In genomic region chr13:24965130-24965845, GRCm38 (mm10) we compare ENCODE assay signal across 8 mouse cellular contexts. TPM values are rescaled to one million over a fixed set of nuclear protein-coding genes. Genes with fewer than 3 reads are reported as not detected.
DNase-seq lines count a peak whose midpoint lies in the region; ATAC-seq lines count a peak whose summit lies in the region.

No protein-coding gene starts in this region.

- peak overlapping the region; percentile 47 for H3K4me3 ChIP-seq in lung, embryonic 16.5 days (ENCODE audit: low read length)
- peak overlapping the region; percentile 29 for H3K4me3 ChIP-seq in hindbrain, embryonic 15.5 days
- H3K4me3 ChIP-seq in midbrain, embryonic 11.5 days (ENCODE audit: low read depth, low read length), result 0 out of 2 replicates have a peak overlapping the region, but pooled peaks have one; percentile 9

- H3K27ac ChIP-seq in lung, embryonic 16.5 days (ENCODE audit: low read length), result no peak overlapping the region
- H3K27ac ChIP-seq in hindbrain, embryonic 15.5 days (replicated peaks), result 0 out of 2 replicates have a peak overlapping the region, but pooled peaks have one; percentile 46
- H3K27ac ChIP-seq in midbrain, embryonic 11.5 days (ENCODE audit: low read depth, low read length), result no peak overlapping the region

- intact Hi-C loops in gastrocnemius, postnatal 14 days (cut with DNase I; ENCODE audit: low total_unique reads), result no loop called here

- H3K4me2 ChIP-seq in lung, embryonic 16.5 days (ENCODE audit: low read depth, low read length), result peak overlapping the region; percentile 59
- H3K4me2 ChIP-seq in hindbrain, embryonic 15.5 days, result peak overlapping the region; percentile 55
- H3K4me2 ChIP-seq in midbrain, embryonic 11.5 days, result peak overlapping the region; percentile 37

- no peaks in the 10 kb centered on the region for H3K36me3 ChIP-seq in lung, embryonic 16.5 days (ENCODE audit: control insufficient read depth, insufficient read depth, low read length)
- no peaks in the 10 kb centered on the region for H3K36me3 ChIP-seq in hindbrain, embryonic 15.5 days
- no peaks in the 10 kb centered on the region for H3K36me3 ChIP-seq in midbrain, embryonic 11.5 days (ENCODE audit: control insufficient read depth, insufficient read depth, low read length)

- H3K9ac ChIP-seq in lung, embryonic 16.5 days (ENCODE audit: low read length), result peak overlapping the region; percentile 44
- peak overlapping the region; percentile 15 for H3K9ac ChIP-seq in hindbrain, embryonic 15.5 days
- H3K9ac ChIP-seq in midbrain, embryonic 11.5 days (ENCODE audit: low read length), result peak overlapping the region; percentile 30

- no peaks in the 10 kb centered on the region for H3K27me3 ChIP-seq in lung, embryonic 16.5 days (ENCODE audit: control insufficient read depth, insufficient read depth, low read depth, low read length)
- no peaks in the 10 kb centered on the region for H3K27me3 ChIP-seq in hindbrain, embryonic 15.5 days
- H3K27me3 ChIP-seq in midbrain, embryonic 11.5 days (ENCODE audit: control insufficient read depth, insufficient read depth, low read length), result no peaks in the 10 kb centered on the region

- ATAC-seq in lung, embryonic 16.5 days (ENCODE audit: low read depth), result peak; percentile 59; the same call in 1 of the 2 replicates
- peak; percentile 62 for ATAC-seq in common myeloid progenitor, adult 5-6 weeks (replicated peaks; ENCODE audit: low read depth, poor library complexity, severe bottlenecking)
- peak; percentile 60; the same call in 1 of the 2 replicates for ATAC-seq in hindbrain, embryonic 15.5 days (ENCODE audit: low FRiP score, low read depth)
- no peak for ATAC-seq in midbrain, embryonic 11.5 days (ENCODE audit: low FRiP score)

- 11% methylated on average over 15 of the region's 15 CpGs for WGBS in lung, embryonic 16.5 days
- 27% methylated on average over 15 of the region's 15 CpGs for WGBS in hindbrain, embryonic 15.5 days
- WGBS in midbrain, embryonic 11.5 days, result 27% methylated on average over 15 of the region's 15 CpGs

- H3K4me1 ChIP-seq in lung, embryonic 16.5 days (replicated peaks; ENCODE audit: control insufficient read depth, insufficient read depth, low read length), result peaks cover 9% of the 10 kb centered on the region; the same call in 1 of the 2 replicates
- peaks cover 6% of the 10 kb centered on the region; the same call in 1 of the 2 replicates for H3K4me1 ChIP-seq in hindbrain, embryonic 15.5 days (replicated peaks)
- no peaks in the 10 kb centered on the region for H3K4me1 ChIP-seq in midbrain, embryonic 11.5 days (ENCODE audit: control insufficient read depth, insufficient read depth, low read length)

- no peaks in the 10 kb centered on the region for H3K9me3 ChIP-seq in lung, embryonic 16.5 days (ENCODE audit: control insufficient read depth, low read length)
- H3K9me3 ChIP-seq in hindbrain, embryonic 15.5 days, result no peaks in the 10 kb centered on the region
- no peaks in the 10 kb centered on the region for H3K9me3 ChIP-seq in midbrain, embryonic 11.5 days (ENCODE audit: control insufficient read depth, low read length)

- DNase-seq in lung, postnatal 25 days (ENCODE audit: low spot score), result no peak
- DNase-seq in midbrain, embryonic 11.5 days (ENCODE audit: low spot score, missing footprints), result no peak
- no peak for DNase-seq in gastrocnemius, postnatal 14 days
- DNase-seq in layer of hippocampus, postnatal 36 days, result no peak
- no peak for DNase-seq in urinary bladder, adult 18-20 months (ENCODE audit: low spot score in 2 of 2)

RNA-seq across cellular contexts. Expression of gene Gpld1, which starts 22.3 kb away (rescaled TPM):
- polyA plus RNA-seq in lung, embryonic 16.5 days (2015; fragmentation: Nextera tagmentation; extraction: Ambion mirVana), result 1.7 and 1.9 TPM in 2 replicates
- total RNA-seq in common myeloid progenitor, adult 5-6 weeks (2017), result 0.46 and 0.49 TPM in 2 replicates
- 2.3 and 3.2 TPM in 2 replicates for polyA plus RNA-seq in hindbrain, embryonic 15.5 days (2015; fragmentation: Nextera tagmentation; extraction: Ambion mirVana)
- 0.23 and 0.47 TPM in 2 replicates for polyA plus RNA-seq in midbrain, embryonic 11.5 days (2014; fragmentation: Nextera tagmentation; extraction: Ambion mirVana)
- under 1 TPM; 0.45 to 0.86 TPM for total RNA-seq in gastrocnemius, postnatal 14 days (2021)
- 10 to 100 TPM; 15.5 to 17.3 TPM for total RNA-seq in layer of hippocampus, postnatal 36 days (2021)

RNA-seq across cellular contexts. Expression of gene Aldh5a1, which starts 27.8 kb away (rescaled TPM):
- polyA plus RNA-seq in lung, embryonic 16.5 days (2015; fragmentation: Nextera tagmentation; extraction: Ambion mirVana), result 7.1 and 7.6 TPM in 2 replicates
- total RNA-seq in common myeloid progenitor, adult 5-6 weeks (2017), result 0.58 and 1.3 TPM in 2 replicates
- 13.8 and 13.9 TPM in 2 replicates for polyA plus RNA-seq in hindbrain, embryonic 15.5 days (2015; fragmentation: Nextera tagmentation; extraction: Ambion mirVana)
- 8.6 and 9.1 TPM in 2 replicates for polyA plus RNA-seq in midbrain, embryonic 11.5 days (2014; fragmentation: Nextera tagmentation; extraction: Ambion mirVana)
- total RNA-seq in gastrocnemius, postnatal 14 days (2021), result 1 to 10 TPM; 3.4 to 3.7 TPM
- 10 to 100 TPM; 60.9 to 64.0 TPM for total RNA-seq in layer of hippocampus, postnatal 36 days (2021)

RNA-seq across cellular contexts. Expression of gene Mrs2, which starts 54.9 kb away (rescaled TPM):
- polyA plus RNA-seq in lung, embryonic 16.5 days (2015; fragmentation: Nextera tagmentation; extraction: Ambion mirVana), result 14.3 and 17.9 TPM in 2 replicates
- total RNA-seq in common myeloid progenitor, adult 5-6 weeks (2017), result 10.9 and 29.4 TPM in 2 replicates
- polyA plus RNA-seq in hindbrain, embryonic 15.5 days (2015; fragmentation: Nextera tagmentation; extraction: Ambion mirVana), result 16.2 and 17.3 TPM in 2 replicates
- 24.3 and 31.9 TPM in 2 replicates for polyA plus RNA-seq in midbrain, embryonic 11.5 days (2014; fragmentation: Nextera tagmentation; extraction: Ambion mirVana)
- total RNA-seq in gastrocnemius, postnatal 14 days (2021), result 10 to 100 TPM; 22.2 to 22.6 TPM
- 10 to 100 TPM; 57.9 to 63.5 TPM for total RNA-seq in layer of hippocampus, postnatal 36 days (2021)

Comparison
In these comparisons a context has a peak if more than half of its experiments do, and no peak if none do; other contexts are left out.
1. RNA of gene Gpld1, which starts 22.3 kb away (total RNA-seq): 15.5 to 17.3 TPM in layer of hippocampus, postnatal 36 days; 0.45 to 0.86 TPM in gastrocnemius, postnatal 14 days and 0.46 to 0.49 TPM in common myeloid progenitor, adult 5-6 weeks; every median in the first group is over 4 times any median in the second.
2. RNA of gene Aldh5a1, which starts 27.8 kb away (total RNA-seq): 60.9 to 64.0 TPM in layer of hippocampus, postnatal 36 days; 3.4 to 3.7 TPM in gastrocnemius, postnatal 14 days and 0.58 to 1.3 TPM in common myeloid progenitor, adult 5-6 weeks; every median in the first group is over 10 times any median in the second.
3. Peak in every context shown above with its lines, with median percentiles within 50 percentile points of each other: H3K4me2 ChIP-seq, H3K4me3 ChIP-seq and H3K9ac ChIP-seq.